Mouse (Mus musculus) thymus, postnatal 25 days (tissue): ENCODE measurements around the gene Nostrin.

ENCODE experiments used
- DNase-seq: peaks from one replicate; pipeline ENCODE4 v3.0.0; 2022

Gene Nostrin

DNA sequence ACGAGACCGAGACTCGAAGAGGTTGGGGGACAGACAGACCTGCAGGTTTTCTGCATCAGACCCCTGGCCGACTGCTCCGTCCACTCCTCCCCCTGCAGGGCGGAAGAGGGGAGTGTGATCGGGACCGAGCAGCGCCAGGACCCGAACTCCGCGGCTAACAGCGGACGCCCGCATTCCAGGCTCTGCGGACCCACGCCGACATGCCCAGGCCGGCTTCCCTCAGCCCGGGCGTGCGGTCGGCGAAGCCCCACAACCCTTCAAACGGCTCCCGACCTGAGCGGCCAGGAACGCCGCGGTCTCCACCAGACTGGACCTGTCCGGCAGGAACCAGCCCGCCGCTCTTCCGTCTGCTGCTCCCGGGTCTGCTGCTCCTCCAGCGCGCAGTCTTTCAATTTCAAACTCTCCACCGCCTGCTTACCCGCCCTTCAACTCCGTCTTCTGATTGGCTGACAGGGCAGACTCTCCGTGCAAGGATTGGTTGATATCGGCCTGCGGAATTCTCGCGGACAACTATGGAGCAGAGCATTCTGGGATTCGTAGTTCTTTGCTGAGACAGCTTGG is 70.3 kb downstream of the Nostrin start, which contains the start of gene Spc25:
Gene Spc25, minus strand, starts transcription at position 404 of the 561 bp plus-strand sequence.
- DNase-seq: peak; percentile 90

DNA sequence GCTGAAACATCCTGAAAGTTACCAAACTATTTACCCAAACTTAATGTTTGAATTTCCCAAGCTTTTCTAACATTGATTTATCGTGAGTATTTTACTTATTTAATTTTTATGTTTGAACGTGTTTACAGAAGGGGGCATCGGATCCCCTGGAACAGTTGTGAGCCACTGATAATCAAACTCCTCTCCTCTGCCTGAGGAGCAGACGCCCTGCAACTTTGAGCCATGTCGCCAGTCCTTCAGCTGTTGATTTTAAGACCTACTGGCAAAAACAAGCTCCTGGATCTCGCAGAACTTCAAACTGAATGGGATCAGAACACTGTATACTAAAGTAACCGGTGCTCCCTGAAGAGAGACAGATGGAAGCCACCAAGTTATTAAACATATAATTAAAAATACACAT is 70.9 kb downstream of the Nostrin start:
- DNase-seq: no peak

DNA sequence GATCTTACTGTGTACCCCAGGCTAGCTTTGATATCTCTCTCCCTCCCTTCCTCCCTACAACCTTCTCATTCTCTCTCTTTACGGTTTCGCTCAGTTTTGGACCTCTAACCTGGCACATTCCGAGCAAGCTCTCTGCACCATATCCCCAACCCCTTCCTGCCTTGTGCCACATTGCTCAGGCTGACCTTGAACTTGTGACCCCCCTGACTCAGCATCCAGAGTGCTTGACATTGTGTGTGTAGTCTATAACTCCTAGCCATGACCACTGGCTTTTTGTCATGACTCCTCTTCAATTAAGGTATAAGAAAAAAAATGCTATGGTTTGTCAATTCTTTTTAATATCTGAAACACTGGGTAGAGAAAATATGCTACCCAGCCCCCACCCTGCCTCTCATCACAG is 74.1 kb downstream of the Nostrin start:
- DNase-seq: no peak

GRCm38 (mm10) chr2:69210773-69211172 is 75.2 kb downstream of the Nostrin start, which contains the start of gene G6pc2:
G6pc2 (plus strand) TSS chr2:69211073.
- DNase-seq: no peak

GRCm38 (mm10) chr2:69212652-69213051 is 77.1 kb downstream of the Nostrin start:
- DNase-seq: no peak

GRCm38 (mm10) chr2:69215242-69215641 is 79.6 kb downstream of the Nostrin start:
- no peak for DNase-seq

- DNase-seq: no peak
Observed at GRCm38 (mm10) chr2:69221868-69222416, 86.3 kb downstream of the Nostrin start.

DNA sequence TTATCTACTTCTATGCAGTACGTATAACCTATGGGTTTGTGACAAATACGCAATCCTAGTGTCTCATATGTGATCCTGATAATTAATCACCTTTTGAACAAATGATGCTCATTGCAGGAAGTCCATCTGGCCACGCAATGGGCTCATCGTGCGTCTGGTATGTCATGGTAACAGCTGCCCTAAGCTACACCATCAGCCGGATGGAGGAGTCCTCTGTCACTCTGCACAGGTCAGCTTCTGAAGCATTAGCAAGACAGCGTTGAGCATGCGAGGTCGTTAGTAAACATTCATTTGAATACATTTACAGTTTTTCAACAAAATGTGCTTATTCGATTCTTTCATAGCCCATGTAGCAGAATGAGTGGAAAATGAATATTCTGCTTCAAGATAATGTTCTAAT is 87.2 kb downstream of the Nostrin start:
- DNase-seq: no peak

DNA sequence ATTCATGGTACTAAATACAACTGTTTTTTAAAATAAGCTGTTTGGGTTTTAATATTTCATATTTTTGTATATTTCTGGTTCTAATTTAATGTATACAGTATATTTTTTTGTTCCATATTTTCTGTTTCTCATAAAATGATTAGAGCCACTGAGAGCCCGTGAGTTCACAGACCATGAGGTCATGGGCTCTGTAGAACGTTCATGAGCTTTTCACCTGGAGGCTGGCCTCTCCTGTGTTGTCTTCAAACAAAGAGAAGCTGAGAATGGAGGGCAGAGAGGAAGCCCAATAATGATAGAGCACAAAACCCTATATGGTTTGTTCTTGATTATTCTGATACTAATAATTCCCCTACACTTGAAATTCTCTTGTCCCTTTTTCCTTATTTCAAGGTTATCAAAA is 89.1 kb downstream of the Nostrin start:
- DNase-seq: no peak

DNA sequence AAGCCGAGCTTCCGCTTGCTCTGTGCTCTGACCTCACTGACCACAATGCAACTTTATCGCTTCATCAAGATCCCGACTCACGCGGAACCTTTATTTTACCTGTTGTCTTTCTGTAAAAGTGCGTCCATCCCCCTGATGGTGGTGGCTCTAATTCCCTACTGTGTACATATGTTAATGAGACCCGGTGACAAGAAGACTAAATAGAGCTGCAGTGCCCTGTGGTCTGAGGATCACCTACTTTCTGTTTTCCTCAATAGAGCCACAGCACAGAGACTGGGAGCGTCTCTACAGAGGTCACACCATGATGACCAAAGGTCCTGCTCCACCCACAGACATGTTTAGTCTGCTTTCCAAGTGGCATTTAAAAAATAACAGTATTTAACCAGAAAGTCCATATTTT is 91.3 kb downstream of the Nostrin start:
- DNase-seq: no peak

GRCm38 (mm10) chr2:69228635-69229034 is 93.0 kb downstream of the Nostrin start:
- no peak for DNase-seq

DNA sequence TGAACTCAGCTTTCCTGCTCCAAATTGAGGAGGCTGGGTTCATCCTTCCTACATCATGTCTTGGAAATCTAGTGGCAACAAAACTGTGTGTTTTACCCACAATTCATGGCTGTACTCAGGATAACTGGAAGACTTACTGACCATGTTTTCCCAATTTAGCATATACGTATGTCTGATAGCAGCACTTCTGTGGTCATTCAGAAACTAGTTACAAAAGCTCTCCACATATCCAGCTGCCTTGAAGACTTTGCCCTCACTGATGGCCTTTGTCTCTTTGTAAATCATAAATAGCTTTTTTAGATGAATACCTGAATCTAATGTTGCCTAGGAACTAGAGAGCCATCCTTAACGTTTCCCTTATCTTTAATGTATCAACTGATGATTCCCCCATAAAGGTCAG is 94.5 kb downstream of the Nostrin start:
- no peak for DNase-seq

DNA sequence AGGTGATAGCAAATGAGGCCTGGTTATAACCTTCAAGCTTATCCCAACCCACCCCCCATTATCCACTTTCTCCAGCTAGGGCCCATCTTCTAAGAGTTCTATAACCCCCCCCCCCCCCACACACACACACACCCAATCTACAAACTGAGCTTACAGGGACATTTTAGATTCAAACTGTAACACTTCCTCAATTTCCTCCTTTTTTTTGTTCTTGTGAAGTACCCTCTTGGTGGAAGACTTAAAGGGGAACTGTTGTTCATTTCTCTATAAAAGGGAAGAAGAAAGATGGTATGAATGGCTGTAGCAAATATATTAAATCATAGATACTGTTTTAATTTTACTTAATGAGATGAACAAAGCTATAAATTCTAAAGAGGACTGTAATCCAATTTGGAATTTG is 96.5 kb downstream of the Nostrin start:
- no peak for DNase-seq

GRCm38 (mm10) chr2:69234976-69235678 is 99.5 kb downstream of the Nostrin start:
- no peak for DNase-seq
